Mouse (Mus musculus) embryonic facial prominence, embryonic 13.5 days (tissue): ENCODE data around the gene Arpc3. TPM values are rescaled to one million over a fixed set of nuclear protein-coding genes. Genes with fewer than 3 reads are reported as not detected.

Experiments
- ATAC-seq: fragments of 200-750 bp; cut with Nextera tagmentation; 2 replicates; pipeline ENCODE4 v1.8.0; 2017; ENCODE audit warnings: low read depth; ENCODE audit not compliant: insufficient number of reproducible peaks, insufficient read depth, low FRiP score, low TSS enrichment
- H3K27ac ChIP-seq: fragments of 300-500 bp; sonication (generic); 2 replicates; pipeline ENCODE4 v1.5.1; 2015; ENCODE audit warnings: moderate library complexity, mild to moderate bottlenecking, inconsistent platforms
- H3K27me3 ChIP-seq: fragments of 300-500 bp; sonication (generic); 2 replicates; pipeline ENCODE4 v1.6.1; 2015; ENCODE audit warnings: mild to moderate bottlenecking, inconsistent platforms
- H3K36me3 ChIP-seq: fragments of 300-500 bp; sonication (generic); 2 replicates; pipeline ENCODE4 v1.6.1; 2015; ENCODE audit warnings: mild to moderate bottlenecking, inconsistent platforms
- H3K4me1 ChIP-seq: fragments of 300-500 bp; sonication (generic); 2 replicates; pipeline ENCODE4 v1.6.1; 2015; ENCODE audit warnings: inconsistent platforms
- H3K4me2 ChIP-seq: fragments of 300-500 bp; sonication (generic); 2 replicates; pipeline ENCODE4 v1.6.1; 2015; ENCODE audit warnings: moderate library complexity, mild to moderate bottlenecking, inconsistent platforms
- H3K4me3 ChIP-seq: fragments of 300-500 bp; sonication (generic); 2 replicates; pipeline ENCODE4 v1.5.1; 2015; ENCODE audit warnings: mild to moderate bottlenecking, inconsistent platforms
- H3K9ac ChIP-seq: fragments of 300-500 bp; sonication (generic); 2 replicates; pipeline ENCODE4 v1.6.1; 2015; ENCODE audit warnings: mild to moderate bottlenecking, inconsistent platforms
- H3K9me3 ChIP-seq: fragments of 300-500 bp; sonication (generic); 2 replicates; pipeline ENCODE4 v1.6.1; 2016; ENCODE audit warnings: inconsistent platforms
- WGBS: fragments of 180-500 bp; shearing (Covaris S2); methylation state at CpG from one replicate; pipeline ENCODE4 v1.1.7; 2015; ENCODE audit warnings: mixed read lengths; 5-methylcytosine and 5-hydroxymethylcytosine counted together
- polyA plus RNA-seq: library from polyadenylated mRNA; unstranded; fragments of >200 nt; fragmentation: Nextera tagmentation; extraction: Ambion mirVana; gene quantifications from 2 replicates; pipeline ENCODE4 v1.2.1, GENCODE M21; 2015

The Arpc3 gene
- 109 and 128 TPM in 2 replicates for polyA plus RNA-seq

- H3K4me1 ChIP-seq, result peaks cover 12% of the 10 kb centered on the region
- under 1% methylated on average over 39 of the region's 39 CpGs for WGBS
- H3K36me3 ChIP-seq, result peaks cover 9% of the 10 kb centered on the region
- peak within 1 kb of the TSS; percentile 87 for H3K4me2 ChIP-seq
- no peaks in the 10 kb centered on the region for H3K9me3 ChIP-seq
- ATAC-seq, result peak; percentile 81
- no peaks in the 10 kb centered on the region for H3K27me3 ChIP-seq
- H3K27ac ChIP-seq, result 0 out of 2 replicates have a peak within 1 kb of the TSS, but pooled peaks have one; percentile 33
- H3K4me3 ChIP-seq, result peak within 1 kb of the TSS; percentile 85
- H3K9ac ChIP-seq, result peak within 1 kb of the TSS; percentile 93
Observed at GRCm38 (mm10) chr5:122391786-122392180, at the start of gene Arpc3. Gene Arpc3 (plus strand): TSS chr5:122391878.

GRCm38 (mm10) chr5:122342874-122343273 is 48.8 kb upstream of the Arpc3 start:
- no peaks in the 10 kb centered on the region for H3K27me3 ChIP-seq
- no peak overlapping the region for H3K4me2 ChIP-seq
- H3K36me3 ChIP-seq, result peaks cover 3% of the 10 kb centered on the region; the same call in 1 of the 2 replicates
- no peak overlapping the region for H3K27ac ChIP-seq
- H3K9ac ChIP-seq, result no peak overlapping the region
- no peak for ATAC-seq
- H3K4me1 ChIP-seq, result no peaks in the 10 kb centered on the region
- no peaks in the 10 kb centered on the region for H3K9me3 ChIP-seq
- H3K4me3 ChIP-seq, result no peak overlapping the region
- WGBS, result 82% methylated on average over 1 of the region's 1 CpGs

- Histone ChIP-seq H3K27me3 (no peaks in the 10 kb centered on the region), H3K36me3 (peaks cover 3% of the 10 kb centered on the region; the same call in 1 of the 2 replicates), H3K4me3 (no peak overlapping the region), H3K4me1 (no peaks in the 10 kb centered on the region), H3K9ac (no peak overlapping the region), H3K9me3 (no peaks in the 10 kb centered on the region), H3K4me2 (no peak overlapping the region), H3K27ac (no peak overlapping the region)
- WGBS, result 56% methylated on average over 7 of the region's 7 CpGs
- no peak for ATAC-seq
Observed at GRCm38 (mm10) chr5:122343768-122344167, 47.9 kb upstream of the Arpc3 start.

- Histone ChIP-seq H3K9me3 (no peaks in the 10 kb centered on the region), H3K4me2 (no peak overlapping the region), H3K4me3 (no peak overlapping the region), H3K27ac (no peak overlapping the region), H3K27me3 (no peaks in the 10 kb centered on the region), H3K9ac (no peak overlapping the region), H3K4me1 (no peaks in the 10 kb centered on the region), H3K36me3 (peaks cover 3% of the 10 kb centered on the region; the same call in 1 of the 2 replicates)
- ATAC-seq, result no peak
- WGBS, result 7% methylated on average over 5 of the region's 5 CpGs
Observed at GRCm38 (mm10) chr5:122344260-122344659, 47.4 kb upstream of the Arpc3 start.

GRCm38 (mm10) chr5:122345777-122346176 is 45.9 kb upstream of the Arpc3 start:
- Histone ChIP-seq H3K27me3 (no peaks in the 10 kb centered on the region), H3K36me3 (no peaks in the 10 kb centered on the region), H3K27ac (no peak overlapping the region), H3K4me3 (no peak overlapping the region), H3K9me3 (no peaks in the 10 kb centered on the region), H3K4me1 (no peaks in the 10 kb centered on the region), H3K9ac (no peak overlapping the region), H3K4me2 (no peak overlapping the region)
- no peak for ATAC-seq
- 73% methylated on average over 4 of the region's 4 CpGs for WGBS

GRCm38 (mm10) chr5:122353807-122354491 is 37.7 kb upstream of the Arpc3 start, which contains the start of the genes Rad9b and Vps29:
Gene Rad9b (minus strand): TSS chr5:122354233.
Gene Vps29 (plus strand): TSS chr5:122354369.
- WGBS, result 2% methylated on average over 51 of the region's 51 CpGs

GRCm38 (mm10) chr5:122354492-122355067 is 37.1 kb upstream of the Arpc3 start:
- H3K27ac ChIP-seq, result peak overlapping the region; percentile 12; the same call in 1 of the 2 replicates

More at GRCm38 (mm10) chr5:122353807-122354491, 37.7 kb upstream of the Arpc3 start, which contains the start of the genes Rad9b and Vps29:
- no peaks in the 10 kb centered on the region for H3K9me3 ChIP-seq
- peak within 1 kb of the TSS; percentile 97 for H3K4me3 ChIP-seq
- H3K27me3 ChIP-seq, result no peaks in the 10 kb centered on the region
- H3K36me3 ChIP-seq, result peaks cover 2% of the 10 kb centered on the region
- peaks cover 9% of the 10 kb centered on the region for H3K4me1 ChIP-seq
- ATAC-seq, result peak; percentile 85
- H3K27ac ChIP-seq, result peak within 1 kb of the TSS; percentile 35
- H3K9ac ChIP-seq, result peak within 1 kb of the TSS; percentile 96
- H3K4me2 ChIP-seq, result peak within 1 kb of the TSS; percentile 79

GRCm38 (mm10) chr5:122371591-122372191 is 20.0 kb upstream of the Arpc3 start, which contains the start of gene Gpn3:
Gene Gpn3 (plus strand): TSS chr5:122371876.
- peak within 1 kb of the TSS; percentile 68 for H3K4me2 ChIP-seq
- H3K27me3 ChIP-seq, result no peaks in the 10 kb centered on the region
- H3K9ac ChIP-seq, result peak within 1 kb of the TSS; percentile 87
- peaks cover 20% of the 10 kb centered on the region for H3K4me1 ChIP-seq
- peak within 1 kb of the TSS; percentile 81 for H3K4me3 ChIP-seq
- WGBS, result under 1% methylated on average over 39 of the region's 46 CpGs
- no peaks in the 10 kb centered on the region for H3K9me3 ChIP-seq
- peak; percentile 60 for ATAC-seq
- peaks cover 48% of the 10 kb centered on the region for H3K36me3 ChIP-seq
- peak within 1 kb of the TSS; percentile 95 for H3K27ac ChIP-seq

More at GRCm38 (mm10) chr5:122354492-122355067, 37.1 kb upstream of the Arpc3 start:
- Histone ChIP-seq H3K36me3 (peaks cover 5% of the 10 kb centered on the region), H3K4me2 (peak overlapping the region; percentile 79), H3K9me3 (no peaks in the 10 kb centered on the region), H3K4me1 (peaks cover 9% of the 10 kb centered on the region), H3K9ac (peak overlapping the region; percentile 96), H3K27me3 (no peaks in the 10 kb centered on the region), H3K4me3 (peak overlapping the region; percentile 97)
- WGBS, result under 1% methylated on average over 57 of the region's 57 CpGs
- peak; percentile 61 for ATAC-seq

- Histone ChIP-seq H3K9me3 (no peaks in the 10 kb centered on the region), H3K27ac (peak within 1 kb of the TSS; percentile 95), H3K27me3 (no peaks in the 10 kb centered on the region), H3K36me3 (peaks cover 48% of the 10 kb centered on the region), H3K4me1 (peaks cover 20% of the 10 kb centered on the region), H3K4me3 (peak within 1 kb of the TSS; percentile 81), H3K4me2 (peak within 1 kb of the TSS; percentile 68), H3K9ac (peak within 1 kb of the TSS; percentile 87)
- peak; percentile 88 for ATAC-seq
- WGBS, result under 1% methylated on average over 53 of the region's 53 CpGs
Observed at GRCm38 (mm10) chr5:122372192-122372769, 19.4 kb upstream of the Arpc3 start, which contains the start of gene Fam216a. Gene Fam216a (minus strand): TSS chr5:122372364.

GRCm38 (mm10) chr5:122372878-122373277 is 18.8 kb upstream of the Arpc3 start:
- Histone ChIP-seq H3K27me3 (no peaks in the 10 kb centered on the region), H3K4me2 (peak overlapping the region; percentile 68), H3K9ac (peak overlapping the region; percentile 87), H3K27ac (peak overlapping the region; percentile 95), H3K4me1 (peaks cover 20% of the 10 kb centered on the region), H3K4me3 (peak overlapping the region; percentile 81), H3K9me3 (no peaks in the 10 kb centered on the region), H3K36me3 (peaks cover 43% of the 10 kb centered on the region)
- WGBS, result 6% methylated on average over 5 of the region's 5 CpGs
- ATAC-seq, result no peak
